Mouse (Mus musculus): ENCODE measurements around the gene Vps37c.

The Vps37c gene

DNA sequence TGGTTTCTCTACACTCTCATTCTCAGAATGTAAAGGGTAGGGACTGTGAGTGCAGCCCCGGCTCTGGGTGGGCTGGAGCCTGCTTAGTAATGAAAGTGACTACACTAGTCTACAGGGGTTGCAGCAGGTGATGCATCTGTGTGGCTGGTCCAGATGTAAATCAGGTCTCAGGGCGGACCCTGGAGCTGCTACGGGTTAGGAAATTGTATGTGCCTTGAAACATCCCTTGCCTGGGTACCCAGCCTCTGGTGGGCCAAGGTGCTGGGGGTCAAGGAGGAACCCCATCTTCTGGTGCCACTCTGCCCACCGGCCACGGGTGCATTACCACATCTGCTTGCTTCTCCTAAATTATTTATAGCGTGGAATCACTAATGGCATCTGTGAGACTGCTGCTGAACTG is 25.6 kb downstream of the Vps37c start:
- no peak for DNase-seq (ENCODE audit: low read depth)

DNA sequence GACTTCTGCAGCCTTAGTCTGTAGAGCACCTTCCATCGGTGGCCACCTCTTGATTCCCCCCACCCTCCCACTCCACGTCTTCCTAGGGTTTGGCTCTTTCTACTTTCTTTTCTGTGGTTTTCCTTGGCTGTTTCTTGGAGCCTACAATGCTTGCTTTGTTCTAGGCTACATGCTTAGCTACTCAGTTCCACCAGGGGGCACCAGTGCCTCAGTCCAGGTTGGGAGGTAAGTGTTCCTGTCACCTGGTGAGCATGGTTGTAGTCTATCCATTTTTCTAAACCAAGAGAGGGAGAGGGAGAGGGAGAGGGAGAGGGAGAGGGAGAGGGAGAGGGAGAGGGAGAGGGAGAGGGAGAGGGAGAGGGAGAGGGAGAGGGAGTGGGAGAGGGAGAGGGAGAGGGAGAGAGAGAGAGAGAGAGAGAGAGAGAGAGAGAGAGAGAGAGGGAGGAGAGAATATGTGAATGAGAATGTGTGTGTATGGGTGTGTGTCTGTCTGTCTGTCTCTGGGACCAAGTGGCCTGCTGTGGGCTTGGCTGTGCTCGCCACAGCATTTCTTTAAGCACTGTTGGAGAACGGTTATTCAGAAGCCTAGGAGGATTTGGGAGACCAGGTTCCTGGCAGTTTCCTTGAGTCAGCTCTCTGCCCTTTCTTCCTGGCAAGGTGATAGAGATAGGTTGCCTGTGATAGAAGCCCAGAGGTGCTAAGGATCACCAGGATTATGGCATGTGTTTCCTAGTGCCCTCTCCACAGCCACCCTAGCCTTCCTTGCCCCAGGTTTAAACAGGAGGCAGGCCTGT is 26.3 kb downstream of the Vps37c start:
- DNase-seq (ENCODE audit: low read depth) = peak; percentile 93

- DNase-seq (ENCODE audit: low read depth) = no peak
Observed at GRCm38 (mm10) chr19:10715476-10715875, 26.9 kb downstream of the Vps37c start.

DNA sequence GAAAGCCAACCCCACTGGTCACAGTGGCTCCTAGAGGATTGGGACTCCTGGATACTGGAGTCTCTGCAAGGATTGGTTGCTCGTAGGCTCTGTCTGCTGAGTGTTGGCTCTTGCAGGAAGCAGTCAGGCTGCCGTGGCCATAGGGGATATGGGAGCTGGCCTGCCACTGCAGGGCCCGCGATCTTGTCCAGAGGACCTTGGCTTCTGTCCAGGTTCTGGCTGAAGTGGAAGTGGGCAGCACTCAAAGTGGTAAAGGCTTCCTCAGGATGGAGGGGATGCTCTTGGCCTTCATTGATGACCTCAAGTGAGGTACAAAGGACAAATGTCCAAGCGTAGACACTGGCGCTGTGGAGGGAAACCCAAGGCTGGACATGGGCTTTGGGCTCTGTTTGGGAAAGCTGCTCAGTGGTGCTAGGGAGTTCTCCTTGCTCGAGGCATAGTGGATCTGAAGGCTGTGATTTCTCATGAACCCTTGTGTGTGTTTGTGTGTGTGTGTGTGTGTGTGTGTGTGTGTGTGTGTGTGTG is 29.8 kb downstream of the Vps37c start:
- DNase-seq (ENCODE audit: low read depth) = no peak

DNA sequence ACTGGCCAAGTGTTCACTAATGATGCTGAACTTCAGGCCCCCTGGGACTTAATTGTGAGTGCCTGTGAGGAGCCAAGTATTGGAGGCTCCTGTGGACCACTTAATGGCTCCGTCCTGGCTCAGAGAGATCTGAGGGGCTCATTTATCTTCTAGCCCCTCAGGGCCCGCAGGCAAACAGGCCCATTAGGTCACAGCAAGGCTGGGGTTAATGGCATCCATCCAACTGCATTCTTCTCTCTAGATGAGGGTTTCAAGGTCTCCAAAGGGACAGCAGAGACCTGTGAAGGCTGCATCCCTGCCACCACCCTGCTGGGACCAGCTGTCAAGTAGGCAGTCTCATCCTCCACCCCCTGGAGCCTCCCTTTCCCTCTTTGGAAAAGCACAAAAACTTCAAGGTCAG is 31.2 kb downstream of the Vps37c start:
- no peak for DNase-seq (ENCODE audit: low read depth)

GRCm38 (mm10) chr19:10720524-10720923 is 32.0 kb downstream of the Vps37c start:
- DNase-seq (ENCODE audit: low read depth) = no peak

GRCm38 (mm10) chr19:10721064-10721463 is 32.5 kb downstream of the Vps37c start:
- DNase-seq (ENCODE audit: low read depth) = no peak

- no peak for DNase-seq (ENCODE audit: low read depth)
Observed at GRCm38 (mm10) chr19:10723084-10723483, 34.5 kb downstream of the Vps37c start.

GRCm38 (mm10) chr19:10723649-10724048 is 35.1 kb downstream of the Vps37c start:
- DNase-seq (ENCODE audit: low read depth) = no peak

DNA sequence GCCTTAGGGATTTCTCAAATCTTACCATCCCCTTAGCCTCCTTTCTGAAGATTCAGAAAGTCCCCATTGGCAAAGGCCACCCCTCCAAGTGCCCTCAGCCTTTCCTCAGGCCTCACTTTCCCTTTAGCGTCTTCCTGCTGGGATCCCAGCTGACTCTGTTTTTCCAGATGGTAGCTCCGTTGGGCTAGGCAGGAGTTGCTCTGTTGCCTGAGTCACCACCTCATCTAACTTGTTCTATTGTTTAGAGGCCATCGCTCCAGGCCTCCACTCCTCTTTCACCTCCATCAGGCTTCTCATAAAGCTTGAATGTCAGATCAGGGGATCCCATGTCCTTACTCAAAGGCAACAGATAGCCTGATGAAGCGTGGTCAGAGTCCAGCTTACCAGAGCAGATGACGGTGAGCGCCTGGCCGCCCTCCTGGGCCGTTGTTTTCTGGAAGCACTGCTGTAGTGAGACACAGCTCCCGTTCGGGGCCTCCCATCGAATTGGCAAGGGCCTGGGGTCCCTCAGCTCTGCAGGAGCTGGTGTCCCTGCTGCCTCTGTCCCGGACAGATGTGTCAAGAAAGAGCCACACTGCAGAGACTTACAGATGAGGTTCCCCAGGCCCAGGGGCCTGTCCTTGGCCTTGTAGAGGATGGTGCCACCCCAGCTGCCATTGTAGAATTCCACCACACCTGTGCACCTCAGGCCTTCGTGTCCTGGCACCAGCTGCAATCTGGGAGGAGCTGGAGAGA is 36.3 kb downstream of the Vps37c start:
- no peak for DNase-seq (ENCODE audit: low read depth)

- no peak for DNase-seq (ENCODE audit: low read depth)
Observed at GRCm38 (mm10) chr19:10729889-10730288, 41.4 kb downstream of the Vps37c start.

DNA sequence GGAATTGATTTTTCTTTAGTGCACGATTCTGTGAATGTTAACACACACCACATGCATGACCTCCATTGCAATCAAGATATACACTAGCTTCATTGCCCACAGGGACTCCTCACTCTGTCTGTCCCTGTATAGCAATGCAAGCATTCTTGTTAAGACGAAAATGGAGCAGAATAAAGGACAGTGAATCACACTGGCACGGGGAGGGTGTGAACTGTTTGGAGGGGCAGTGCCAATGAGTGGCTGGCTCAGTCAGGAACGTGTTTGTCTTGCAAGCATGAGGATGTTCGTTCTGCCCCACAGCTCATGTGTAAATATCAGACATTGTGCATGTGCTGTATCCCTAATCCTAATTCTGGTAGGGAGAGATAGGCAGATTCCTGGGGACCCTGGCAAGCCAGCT is 41.9 kb downstream of the Vps37c start:
- no peak for DNase-seq (ENCODE audit: low read depth)

DNA sequence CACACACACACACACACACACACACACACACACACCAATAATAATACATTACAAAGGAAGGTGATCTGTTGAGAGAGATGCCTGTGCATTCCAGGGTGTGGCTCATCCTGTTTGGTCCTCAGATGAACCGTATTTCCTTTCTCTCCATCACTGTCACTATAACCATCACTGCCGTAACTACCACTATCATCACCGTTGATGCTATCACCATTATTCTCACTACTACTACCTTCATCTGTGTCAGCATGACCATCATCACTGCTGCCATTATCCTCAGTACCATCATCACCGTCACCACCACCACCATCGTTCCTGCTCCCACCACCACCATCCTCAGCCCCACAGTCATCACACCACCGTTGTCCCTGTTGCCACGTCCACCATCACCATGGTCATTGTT is 43.4 kb downstream of the Vps37c start:
- no peak for DNase-seq (ENCODE audit: low read depth)

DNA sequence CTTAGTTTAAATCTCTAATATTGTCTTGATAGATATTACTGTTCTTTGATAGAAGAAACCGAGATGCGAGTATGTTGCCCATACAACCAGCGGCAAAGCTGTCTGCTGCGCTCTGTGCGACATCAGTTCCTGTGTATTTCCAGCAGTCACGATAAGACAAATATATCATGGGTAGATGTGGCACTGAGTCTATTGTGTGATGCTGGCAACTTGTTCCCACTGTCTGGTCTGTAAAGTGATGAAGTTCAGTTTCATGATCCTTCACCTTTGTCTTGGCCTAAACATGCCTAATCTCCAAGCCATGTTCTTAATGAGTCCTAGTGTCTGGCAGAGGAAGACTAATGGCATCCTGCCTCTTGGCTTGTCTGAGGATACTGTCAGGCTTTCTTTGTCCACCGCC is 44.2 kb downstream of the Vps37c start:
- DNase-seq (ENCODE audit: low read depth) = no peak

- no peak for DNase-seq (ENCODE audit: low read depth)
Observed at GRCm38 (mm10) chr19:10733501-10734127, 45.1 kb downstream of the Vps37c start.

- DNase-seq (ENCODE audit: low read depth) = no peak
Observed at GRCm38 (mm10) chr19:10734554-10734953, 46.0 kb downstream of the Vps37c start.

GRCm38 (mm10) chr19:10735061-10735460 is 46.5 kb downstream of the Vps37c start:
- DNase-seq (ENCODE audit: low read depth) = no peak

GRCm38 (mm10) chr19:10735861-10736260 is 47.3 kb downstream of the Vps37c start:
- no peak for DNase-seq (ENCODE audit: low read depth)

DNA sequence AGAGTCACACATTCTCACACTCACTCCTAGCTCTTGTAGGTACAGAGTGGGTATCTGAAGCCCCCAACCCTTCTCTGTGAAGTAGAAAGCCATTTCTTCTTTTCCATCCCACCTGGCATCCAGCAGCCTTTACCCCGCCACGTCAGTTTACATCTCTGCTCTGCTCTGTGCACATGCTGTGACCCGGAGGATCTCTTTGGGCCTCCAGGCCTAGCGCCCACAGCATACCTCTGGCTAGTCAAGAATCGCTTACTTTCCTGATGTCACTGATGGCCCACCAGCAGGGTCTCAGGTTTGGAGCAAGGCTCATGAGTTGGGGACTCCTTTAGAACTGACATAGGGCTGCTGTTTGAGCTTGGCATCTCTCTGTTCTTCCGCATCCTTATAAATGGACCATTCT is 49.5 kb downstream of the Vps37c start:
- DNase-seq (ENCODE audit: low read depth) = no peak

- DNase-seq (ENCODE audit: low read depth) = no peak
Observed at GRCm38 (mm10) chr19:10738811-10739210, 50.3 kb downstream of the Vps37c start, which contains the start of gene Cd5. TSS of gene Cd5 (minus strand) at chr19:10739002.

- no peak for DNase-seq (ENCODE audit: low read depth)
Observed at GRCm38 (mm10) chr19:10739916-10740315, 51.4 kb downstream of the Vps37c start.

GRCm38 (mm10) chr19:10740641-10741440 is 52.3 kb downstream of the Vps37c start:
- DNase-seq (ENCODE audit: low read depth) = peak; percentile 75

All from NIH3T3 (cell line).